Mouse (Mus musculus) ES-Bruce4 (cell line): ENCODE measurements around the gene Saa2. TPM values are rescaled to one million over a fixed set of nuclear protein-coding genes. Genes with fewer than 3 reads are reported as not detected.
"Not testable (repeated sequence)": the region's sequence is repeated elsewhere in the genome, so short reads cannot be mapped to it uniquely, and the experiment has no call there.

Source experiments
- H3K27ac ChIP-seq: 2 replicates; pipeline ENCODE4 v1.5.1; 2012; ENCODE audit warnings: low read length, inconsistent platforms; ENCODE audit not compliant: insufficient read depth
- H3K27me3 ChIP-seq: 2 replicates; pipeline ENCODE4 v1.6.1; 2012; ENCODE audit warnings: mild to moderate bottlenecking, low read length, inconsistent platforms; ENCODE audit not compliant: control insufficient read depth, poor library complexity, insufficient read depth, severe bottlenecking
- H3K36me3 ChIP-seq: 2 replicates; pipeline ENCODE4 v1.6.1; 2012; ENCODE audit warnings: inconsistent platforms, mild to moderate bottlenecking, low read length, moderate library complexity; ENCODE audit not compliant: control insufficient read depth, poor library complexity, insufficient read depth, severe bottlenecking
- H3K4me1 ChIP-seq: one replicate; pipeline ENCODE4 v1.8.1; 2011; ENCODE audit warnings: low read length; ENCODE audit not compliant: control insufficient read depth, insufficient read depth
- H3K4me3 ChIP-seq: 2 replicates; pipeline ENCODE4 v1.5.1; 2011; ENCODE audit warnings: low read depth, mild to moderate bottlenecking, low read length
- H3K9ac ChIP-seq: 2 replicates; pipeline ENCODE4 v1.6.1; 2012; ENCODE audit warnings: low read depth, mild to moderate bottlenecking, inconsistent platforms; ENCODE audit not compliant: poor library complexity, severe bottlenecking
- H3K9me3 ChIP-seq: replicated peaks from 2 replicates; pipeline ENCODE4 v1.6.1; 2012; ENCODE audit warnings: mild to moderate bottlenecking, low read length, inconsistent platforms; ENCODE audit not compliant: control insufficient read depth, poor library complexity, insufficient read depth, severe bottlenecking
- CTCF ChIP-seq: IDR thresholded peaks from one replicate; pipeline ENCODE4 v1.8.1; 2011; ENCODE audit warnings: low read depth, low read length
- EP300 ChIP-seq: IDR thresholded peaks from 2 replicates; pipeline ENCODE4 v1.6.1; 2011; ENCODE audit warnings: low read depth, low read length; ENCODE audit not compliant: insufficient read depth
- POLR2A ChIP-seq: IDR thresholded peaks from one replicate; pipeline ENCODE4 v1.8.1; 2011; ENCODE audit warnings: low read length; ENCODE audit not compliant: insufficient read depth
- polyA plus RNA-seq: library from polyadenylated mRNA; stranded (reverse); fragments of >200 nt; gene quantifications from 2 replicates; pipeline ENCODE4 v1.2.4, GENCODE M21; 2011; ENCODE audit warnings: low read depth; ENCODE audit not compliant: missing spikeins, insufficient read depth, insufficient read length

Gene Saa2
- polyA plus RNA-seq, 1 experiment = not detected

- TF ChIP-seq CTCF (no peak), POLR2A (no peak), EP300 (no peak)
- no peaks in the 10 kb centered on the region for H3K36me3 ChIP-seq
- no peaks in the 10 kb centered on the region for H3K4me1 ChIP-seq
- H3K27ac ChIP-seq = no peak overlapping the region
- no peak overlapping the region for H3K4me3 ChIP-seq
- no peak overlapping the region for H3K9ac ChIP-seq
- H3K27me3 ChIP-seq = no peaks in the 10 kb centered on the region
- H3K9me3 ChIP-seq = no peaks in the 10 kb centered on the region
Measured at GRCm38 (mm10) chr7:46727584-46727983, 24.0 kb upstream of the Saa2 start.

- H3K36me3 ChIP-seq = no peaks in the 10 kb centered on the region
- H3K27me3 ChIP-seq = no peaks in the 10 kb centered on the region
- H3K9ac ChIP-seq = no peak within 1 kb of the TSS
- H3K4me3 ChIP-seq = no peak within 1 kb of the TSS
- TF ChIP-seq EP300 (no peak), CTCF (no peak), POLR2A (no peak)
- H3K4me1 ChIP-seq = peaks cover 3% of the 10 kb centered on the region
- H3K27ac ChIP-seq = no peak within 1 kb of the TSS
- H3K9me3 ChIP-seq = no peaks in the 10 kb centered on the region
Measured at GRCm38 (mm10) chr7:46732458-46732857, 19.1 kb upstream of the Saa2 start, which contains the start of gene Saa4. Saa4 (minus strand) TSS chr7:46732603.

DNA sequence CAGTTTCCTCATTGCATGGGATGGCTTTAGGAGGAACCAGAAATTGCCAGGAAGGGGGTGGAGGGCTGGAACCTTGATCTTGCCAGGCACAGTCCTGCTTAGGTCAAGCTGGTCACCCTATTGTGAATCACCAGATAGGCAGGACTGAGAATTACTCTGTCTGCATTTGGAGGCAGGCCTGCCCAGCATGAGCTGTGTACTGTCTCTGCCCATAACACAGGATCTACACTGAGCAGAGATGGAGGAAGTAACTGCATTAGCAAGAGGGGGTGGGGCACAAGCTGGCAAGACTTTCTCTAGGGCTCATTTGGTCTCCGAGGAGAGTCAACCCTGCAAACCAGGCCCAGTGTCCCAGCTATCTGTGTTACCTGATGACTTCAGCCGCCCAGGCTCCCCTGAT, 16.6 kb upstream of the Saa2 start:
- H3K9ac ChIP-seq = no peak overlapping the region
- no peak overlapping the region for H3K27ac ChIP-seq
- TF ChIP-seq POLR2A = no peak
- no peak for TF ChIP-seq EP300
- no peak for TF ChIP-seq CTCF
- H3K9me3 ChIP-seq = no peaks in the 10 kb centered on the region
- H3K4me3 ChIP-seq = no peak overlapping the region
- no peaks in the 10 kb centered on the region for H3K27me3 ChIP-seq
- H3K4me1 ChIP-seq = peaks cover 3% of the 10 kb centered on the region
- H3K36me3 ChIP-seq = no peaks in the 10 kb centered on the region

GRCm38 (mm10) chr7:46738561-46739460, 12.8 kb upstream of the Saa2 start:
- no peaks in the 10 kb centered on the region for H3K27me3 ChIP-seq
- no peak overlapping the region for H3K27ac ChIP-seq
- peaks cover 3% of the 10 kb centered on the region for H3K4me1 ChIP-seq
- H3K4me3 ChIP-seq = no peak overlapping the region
- TF ChIP-seq EP300 (no peak), CTCF (no peak), POLR2A (no peak)
- no peaks in the 10 kb centered on the region for H3K36me3 ChIP-seq
- no peaks in the 10 kb centered on the region for H3K9me3 ChIP-seq
- no peak overlapping the region for H3K9ac ChIP-seq

DNA sequence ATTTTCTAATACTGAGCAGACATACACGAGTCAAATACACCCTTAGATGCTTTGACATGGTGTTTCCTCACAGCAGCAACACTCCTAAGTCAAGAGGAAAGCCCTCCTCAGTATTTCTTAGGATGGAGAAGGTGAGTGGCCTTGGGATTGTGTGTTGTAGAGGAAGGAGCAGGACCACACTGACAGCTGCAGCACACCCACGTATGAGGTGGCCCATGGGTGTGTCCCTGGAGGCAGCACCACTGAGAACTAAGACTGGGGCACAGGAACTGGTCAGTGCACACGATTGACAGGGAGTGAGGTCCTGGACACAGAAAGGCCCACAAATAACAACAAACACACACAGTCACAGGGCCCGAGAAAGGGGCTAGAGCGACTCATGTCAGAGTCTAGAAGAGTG, 11.5 kb upstream of the Saa2 start:
- not testable (repeated sequence) for H3K4me1 ChIP-seq, H3K27ac ChIP-seq, H3K36me3 ChIP-seq, H3K9me3 ChIP-seq, H3K27me3 ChIP-seq, H3K9ac ChIP-seq, H3K4me3 ChIP-seq

DNA sequence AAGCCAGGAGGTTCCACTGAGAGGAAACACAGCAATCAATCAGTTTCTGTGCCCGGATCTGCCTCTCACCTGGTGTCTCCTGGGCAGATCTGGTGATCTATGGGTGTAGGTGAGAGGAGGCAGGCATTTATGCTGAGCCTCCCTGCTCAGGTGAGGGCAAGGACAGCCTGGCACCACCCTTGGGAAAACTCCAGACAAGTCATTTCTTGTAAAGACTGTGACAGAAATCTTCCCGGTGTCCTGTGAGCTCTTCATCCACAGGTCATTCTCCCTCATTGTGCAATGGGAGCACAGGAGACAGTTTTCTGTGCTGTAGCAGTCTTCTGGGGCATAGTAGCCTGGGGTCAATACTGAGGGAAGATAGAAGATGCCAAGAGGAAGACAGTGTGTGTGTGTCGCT, 8.7 kb upstream of the Saa2 start, which contains the start of gene Saa1:
Gene Saa1 (minus strand): TSS at position 101 of the 400 bp plus-strand sequence.
- H3K4me3 ChIP-seq, H3K36me3 ChIP-seq, H3K27me3 ChIP-seq, H3K9me3 ChIP-seq, H3K9ac ChIP-seq, H3K4me1 ChIP-seq, H3K27ac ChIP-seq: not testable (repeated sequence)
